Comparison of ENCODE assay signal across 18 mouse cellular contexts in genomic region chr13:52962361-52962760, GRCm38 (mm10).
"Had no signal": no experiment of that assay in that cellular context is flagged by ENCODE, and none has a peak within 500 bp of the region (broad histone marks: within the 10 kb centered on the region; RNA-seq: fewer than 3 reads in every experiment).

No protein-coding gene starts in this region.

- H3K4me1 ChIP-seq: liver, embryonic 13.5 days; liver, embryonic 15.5 days; lung, embryonic 15.5 days; midbrain, embryonic 10.5 days; midbrain, embryonic 13.5 days; midbrain, embryonic 15.5 days; neural tube, embryonic 12.5 days; stomach, embryonic 15.5 days had no signal

- H3K9ac ChIP-seq: liver, embryonic 13.5 days; liver, embryonic 15.5 days; liver, postnatal 0 days; lung, embryonic 15.5 days; midbrain, embryonic 13.5 days; midbrain, embryonic 15.5 days; neural tube, embryonic 12.5 days; stomach, embryonic 15.5 days had no signal

- H3K4me2 ChIP-seq: liver, embryonic 13.5 days; liver, embryonic 15.5 days; lung, embryonic 15.5 days; midbrain, embryonic 13.5 days; midbrain, embryonic 15.5 days; neural tube, embryonic 12.5 days; stomach, embryonic 15.5 days had no signal

- H3K27me3 ChIP-seq: liver, embryonic 13.5 days; liver, embryonic 15.5 days; lung, embryonic 15.5 days; midbrain, embryonic 13.5 days; midbrain, embryonic 15.5 days; neural tube, embryonic 12.5 days; stomach, embryonic 15.5 days had no signal

- DNase-seq: liver, embryonic 13.5 days; liver, postnatal 0 days; lung, adult 2 months; lung, postnatal 14 days; lung, postnatal 4 days; right cerebral cortex, postnatal 14 days; thymus, adult 2 months; thymus, postnatal 25 days; thymus, postnatal 4 days had no signal

- H3K27ac ChIP-seq: liver, embryonic 13.5 days; liver, embryonic 15.5 days; lung, embryonic 15.5 days; midbrain, embryonic 10.5 days; midbrain, embryonic 13.5 days; midbrain, embryonic 15.5 days; neural tube, embryonic 12.5 days; stomach, embryonic 15.5 days; stomach, postnatal 0 days had no signal

- H3K4me3 ChIP-seq: liver, embryonic 13.5 days; liver, embryonic 15.5 days; lung, embryonic 15.5 days; midbrain, embryonic 10.5 days; midbrain, embryonic 13.5 days; midbrain, embryonic 15.5 days; neural tube, embryonic 12.5 days; stomach, embryonic 15.5 days had no signal

- ATAC-seq: liver, postnatal 0 days; lung, postnatal 0 days; midbrain, embryonic 13.5 days; midbrain, embryonic 15.5 days had no signal

- H3K9me3 ChIP-seq: liver, embryonic 13.5 days; liver, embryonic 15.5 days; lung, embryonic 15.5 days; midbrain, embryonic 10.5 days; midbrain, embryonic 13.5 days; midbrain, embryonic 15.5 days; neural tube, embryonic 12.5 days; stomach, embryonic 15.5 days had no signal
